Mouse (Mus musculus) spleen, postnatal 10 days (tissue): ENCODE measurements around the gene Zfp729a.
A peak's percentile ranks its signal among the peaks of the same experiment; 100 is the strongest.
"Not testable (repeated sequence)": the region's sequence is repeated elsewhere in the genome, so short reads cannot be mapped to it uniquely, and the experiment has no call there.

Source experiments
- DNase-seq, 2 experiments: peaks; one replicate each; pipeline ENCODE4 v3.0.0; 2021 to 2022; ENCODE audit warnings: low spot score in 2 of 2

Gene Zfp729a

GRCm38 (mm10) chr13:67637294-67638007, at the start of gene Zfp729a, which contains the start of gene Gm49345:
TSS of gene Zfp729a (minus strand) at chr13:67637791.
TSS of gene Gm49345 (minus strand) at chr13:67637769.
- DNase-seq = peak; percentile 54 to 85

- DNase-seq = no peak
Observed at GRCm38 (mm10) chr13:67686971-67687370, 49.4 kb upstream of the Zfp729a start, which contains the start of gene Zfp738. TSS of gene Zfp738 (minus strand) at chr13:67687071.

GRCm38 (mm10) chr13:67683841-67684240, 46.2 kb upstream of the Zfp729a start:
- DNase-seq = not testable (repeated sequence)

GRCm38 (mm10) chr13:67682959-67683735, 45.6 kb upstream of the Zfp729a start:
- DNase-seq = peak; percentile 57 to 82

GRCm38 (mm10) chr13:67674902-67675301, 37.3 kb upstream of the Zfp729a start:
- DNase-seq = no peak

- no peak for DNase-seq
Observed at GRCm38 (mm10) chr13:67652496-67652895, 14.9 kb upstream of the Zfp729a start.

GRCm38 (mm10) chr13:67610108-67610507, 27.5 kb downstream of the Zfp729a start:
- no peak for DNase-seq

GRCm38 (mm10) chr13:67609066-67609876, 28.3 kb downstream of the Zfp729a start, which contains the start of gene Zfp729b:
TSS of gene Zfp729b (minus strand) at chr13:67609707.
- peak; percentile 79 to 92 for DNase-seq

- DNase-seq = no peak
Observed at GRCm38 (mm10) chr13:67572591-67573189, 64.9 kb downstream of the Zfp729a start.
